Mouse (Mus musculus): ENCODE data around the gene Rnf19b. TPM values are rescaled to one million over a fixed set of nuclear protein-coding genes. Genes with fewer than 3 reads are reported as not detected.

The Rnf19b gene
- 10 to 100 TPM; 23.6 to 27.2 (median 25.0) TPM for total RNA-seq (2022)

- peak in 1 of 2 experiments; percentile 29 for DNase-seq (ENCODE audit: low spot score in 2 of 2)
These were observed at the start of gene Rnf19b for GRCm38 (mm10) chr4:129058207-129059092. Rnf19b (plus strand) TSS chr4:129058271.

GRCm38 (mm10) chr4:129008672-129009071 lies 49.4 kb upstream of the Rnf19b start:
- no peak for DNase-seq (ENCODE audit: low spot score in 2 of 2)

GRCm38 (mm10) chr4:129009521-129009920 lies 48.5 kb upstream of the Rnf19b start:
- no peak for DNase-seq (ENCODE audit: low spot score in 2 of 2)

- DNase-seq (ENCODE audit: low spot score in 2 of 2): peak; percentile 34 to 46
These were observed 46.4 kb upstream of the Rnf19b start for GRCm38 (mm10) chr4:129011604-129012121.

GRCm38 (mm10) chr4:129013151-129013864 lies 44.8 kb upstream of the Rnf19b start:
- DNase-seq (ENCODE audit: low spot score in 2 of 2): no peak

GRCm38 (mm10) chr4:129016329-129016728 lies 41.7 kb upstream of the Rnf19b start:
- DNase-seq (ENCODE audit: low spot score in 2 of 2): no peak

- DNase-seq (ENCODE audit: low spot score in 2 of 2): no peak
These were observed 40.9 kb upstream of the Rnf19b start for GRCm38 (mm10) chr4:129017150-129017549.

- no peak for DNase-seq (ENCODE audit: low spot score in 2 of 2)
These were observed 39.2 kb upstream of the Rnf19b start for GRCm38 (mm10) chr4:129018788-129019435.

- no peak for DNase-seq (ENCODE audit: low spot score in 2 of 2)
These were observed 38.3 kb upstream of the Rnf19b start for GRCm38 (mm10) chr4:129019788-129020187.

- DNase-seq (ENCODE audit: low spot score in 2 of 2): peak; percentile 91 to 96
These were observed 37.6 kb upstream of the Rnf19b start for GRCm38 (mm10) chr4:129020454-129020853.

- no peak for DNase-seq (ENCODE audit: low spot score in 2 of 2)
These were observed 36.6 kb upstream of the Rnf19b start for GRCm38 (mm10) chr4:129021426-129021825.

GRCm38 (mm10) chr4:129021886-129022285 lies 36.2 kb upstream of the Rnf19b start:
- no peak for DNase-seq (ENCODE audit: low spot score in 2 of 2)

GRCm38 (mm10) chr4:129023884-129024283 lies 34.2 kb upstream of the Rnf19b start:
- DNase-seq (ENCODE audit: low spot score in 2 of 2): no peak

GRCm38 (mm10) chr4:129024775-129025174 lies 33.3 kb upstream of the Rnf19b start:
- DNase-seq (ENCODE audit: low spot score in 2 of 2): no peak

GRCm38 (mm10) chr4:129025707-129026106 lies 32.4 kb upstream of the Rnf19b start:
- DNase-seq (ENCODE audit: low spot score in 2 of 2): no peak

GRCm38 (mm10) chr4:129030746-129031145 lies 27.3 kb upstream of the Rnf19b start:
- DNase-seq (ENCODE audit: low spot score in 2 of 2): no peak

GRCm38 (mm10) chr4:129031408-129031965 lies 26.6 kb upstream of the Rnf19b start:
- DNase-seq (ENCODE audit: low spot score in 2 of 2): no peak

GRCm38 (mm10) chr4:129032133-129032962 lies 25.7 kb upstream of the Rnf19b start:
- no peak for DNase-seq (ENCODE audit: low spot score in 2 of 2)

- peak; percentile 33 to 63 for DNase-seq (ENCODE audit: low spot score in 2 of 2)
These were observed 24.8 kb upstream of the Rnf19b start for GRCm38 (mm10) chr4:129032963-129033951.

All from gastrocnemius, adult 8-10 months (tissue).